Mouse (Mus musculus): ENCODE data around the gene Igdcc4.

The Igdcc4 gene

GRCm38 (mm10) chr9:65109132-65110072 lies 8.1 kb downstream of the Igdcc4 start:
- DNase-seq (ENCODE audit: extremely low spot score, low read depth, low spot score): no peak

DNA sequence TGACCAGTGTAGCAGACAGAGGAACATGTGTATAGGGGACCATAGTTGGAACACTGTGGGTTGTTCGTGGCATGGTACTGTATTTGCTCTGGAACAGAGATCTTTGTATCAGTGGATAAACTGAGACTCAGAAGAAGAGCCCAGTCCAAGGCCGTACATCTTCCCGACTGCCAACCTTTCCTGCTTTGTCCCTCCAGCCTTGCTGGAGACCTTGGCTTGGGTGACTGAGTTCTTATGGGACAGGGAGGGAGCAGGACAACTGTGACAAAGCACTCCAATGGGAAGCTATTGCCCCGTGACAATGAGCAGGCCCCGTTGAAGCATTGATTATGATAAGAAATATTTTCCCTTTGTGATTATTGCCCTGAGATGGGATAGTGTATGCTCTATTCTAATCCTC lies 10.4 kb downstream of the Igdcc4 start:
- no peak for DNase-seq (ENCODE audit: extremely low spot score, low read depth, low spot score)

DNA sequence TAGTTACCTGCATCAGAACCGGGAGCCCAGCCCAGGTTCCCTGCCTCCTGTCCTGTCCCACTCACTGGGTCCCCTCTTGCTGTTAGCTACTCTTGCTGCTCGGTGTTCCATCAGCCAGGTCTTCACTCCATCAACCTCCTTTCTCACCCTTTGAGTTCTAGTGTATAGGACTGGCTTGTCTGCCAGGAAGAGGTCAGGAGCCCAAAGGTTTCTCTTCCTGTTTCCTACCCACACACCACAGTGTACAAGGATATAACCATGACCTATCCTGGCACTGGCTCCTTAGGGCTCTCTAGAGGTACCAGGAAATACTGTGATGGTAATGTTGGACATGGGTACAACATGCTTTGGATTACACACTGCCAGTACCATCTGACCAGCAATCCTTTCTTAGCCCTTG lies 12.4 kb downstream of the Igdcc4 start:
- DNase-seq (ENCODE audit: extremely low spot score, low read depth, low spot score): no peak

GRCm38 (mm10) chr9:65115891-65116290 lies 14.6 kb downstream of the Igdcc4 start:
- no peak for DNase-seq (ENCODE audit: extremely low spot score, low read depth, low spot score)

DNA sequence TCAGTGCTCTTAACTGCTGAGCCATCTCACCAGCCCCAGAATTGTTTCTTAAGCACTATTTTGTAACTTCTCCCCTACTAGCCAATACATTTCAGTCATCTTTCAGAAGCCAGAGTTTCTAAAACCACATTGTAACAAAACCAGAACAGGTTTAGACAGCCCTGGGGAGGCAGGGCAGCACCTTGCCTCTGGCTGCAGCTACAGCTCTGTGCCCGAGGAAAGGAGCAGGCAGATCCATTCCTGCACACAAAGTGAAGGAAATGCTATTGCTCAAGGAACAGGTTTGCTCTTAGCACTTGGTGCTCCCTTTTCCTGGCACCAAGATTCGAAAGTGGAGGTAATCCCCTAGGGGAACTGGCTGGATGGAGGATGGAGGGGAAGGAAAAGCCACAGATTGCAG lies 16.2 kb downstream of the Igdcc4 start:
- DNase-seq (ENCODE audit: extremely low spot score, low read depth, low spot score): no peak

GRCm38 (mm10) chr9:65120935-65121334 lies 19.6 kb downstream of the Igdcc4 start:
- no peak for DNase-seq (ENCODE audit: extremely low spot score, low read depth, low spot score)

DNA sequence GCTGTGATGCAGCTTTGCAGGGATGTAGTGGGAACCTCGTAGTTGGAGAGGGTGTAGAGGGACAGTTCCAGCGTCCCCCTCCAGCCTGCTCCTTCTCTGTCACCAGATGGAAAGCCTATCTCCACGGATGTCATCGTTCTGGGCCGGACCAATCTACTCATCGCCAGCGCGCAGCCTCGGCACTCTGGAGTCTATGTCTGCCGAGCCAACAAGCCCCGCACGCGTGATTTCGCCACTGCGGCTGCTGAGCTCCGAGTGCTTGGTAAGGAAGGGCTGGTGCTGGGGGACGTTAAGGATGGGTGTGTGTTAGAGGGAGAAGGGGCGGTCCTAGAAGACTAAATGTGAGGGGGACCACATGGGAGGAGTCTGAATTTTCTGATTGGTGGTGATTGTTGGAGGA lies 21.3 kb downstream of the Igdcc4 start:
- no peak for DNase-seq (ENCODE audit: extremely low spot score, low read depth, low spot score)

GRCm38 (mm10) chr9:65123552-65124168 lies 22.4 kb downstream of the Igdcc4 start:
- no peak for DNase-seq (ENCODE audit: extremely low spot score, low read depth, low spot score)

DNA sequence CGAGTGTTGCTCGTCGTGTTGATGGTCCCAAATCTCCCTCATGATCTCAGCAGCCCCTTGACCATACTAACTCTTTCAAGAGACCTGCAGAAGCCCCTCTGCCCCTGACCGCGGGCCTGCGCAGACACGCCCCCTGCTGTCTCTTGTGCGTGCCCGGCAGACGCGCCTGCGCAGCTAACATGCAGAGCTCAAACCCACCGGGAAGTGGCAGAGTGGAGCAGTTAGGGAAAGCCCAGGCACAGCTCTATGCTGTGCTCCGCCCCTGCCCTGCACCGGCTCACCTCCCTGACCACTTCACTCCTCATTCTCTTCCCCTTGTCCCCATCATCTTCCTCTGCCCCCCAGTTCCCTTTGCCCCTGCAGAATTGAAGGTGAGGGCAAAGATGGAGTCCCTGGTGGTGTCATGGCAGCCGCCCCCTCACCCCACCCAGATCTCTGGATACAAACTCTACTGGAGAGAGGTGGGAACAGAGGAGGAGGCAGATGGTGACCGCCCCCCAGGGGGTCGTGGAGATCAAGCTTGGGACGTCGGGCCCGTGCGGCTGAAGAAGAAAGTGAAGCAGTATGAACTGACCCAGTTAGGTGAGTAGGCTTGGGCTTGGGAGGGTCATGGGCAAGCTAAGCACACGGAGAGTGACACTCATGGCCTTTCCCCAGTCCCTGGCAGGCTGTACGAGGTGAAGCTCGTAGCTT lies 27.0 kb downstream of the Igdcc4 start:
- DNase-seq (ENCODE audit: extremely low spot score, low read depth, low spot score): no peak

GRCm38 (mm10) chr9:65131717-65132116 lies 30.4 kb downstream of the Igdcc4 start:
- DNase-seq (ENCODE audit: extremely low spot score, low read depth, low spot score): no peak

GRCm38 (mm10) chr9:65133739-65134138 lies 32.5 kb downstream of the Igdcc4 start:
- DNase-seq (ENCODE audit: extremely low spot score, low read depth, low spot score): peak; percentile 81

DNA sequence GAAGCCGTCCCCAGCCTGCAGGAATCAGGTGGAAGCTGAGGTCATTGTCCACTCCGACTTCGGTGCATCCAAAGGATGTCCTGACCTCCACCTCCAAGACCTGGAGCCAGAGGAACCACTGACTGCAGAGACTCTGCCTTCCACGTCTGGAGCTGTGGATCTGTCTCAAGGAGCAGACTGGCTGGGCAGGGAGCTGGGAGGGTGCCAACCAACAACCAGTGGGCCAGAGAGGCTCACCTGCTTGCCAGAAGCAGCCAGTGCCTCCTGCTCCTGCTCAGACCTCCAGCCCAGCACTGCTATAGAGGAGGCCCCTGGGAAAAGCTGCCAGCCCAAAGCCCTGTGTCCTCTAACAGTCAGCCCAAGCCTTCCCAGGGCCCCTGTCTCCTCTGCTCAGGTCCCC lies 33.8 kb downstream of the Igdcc4 start:
- no peak for DNase-seq (ENCODE audit: extremely low spot score, low read depth, low spot score)

DNA sequence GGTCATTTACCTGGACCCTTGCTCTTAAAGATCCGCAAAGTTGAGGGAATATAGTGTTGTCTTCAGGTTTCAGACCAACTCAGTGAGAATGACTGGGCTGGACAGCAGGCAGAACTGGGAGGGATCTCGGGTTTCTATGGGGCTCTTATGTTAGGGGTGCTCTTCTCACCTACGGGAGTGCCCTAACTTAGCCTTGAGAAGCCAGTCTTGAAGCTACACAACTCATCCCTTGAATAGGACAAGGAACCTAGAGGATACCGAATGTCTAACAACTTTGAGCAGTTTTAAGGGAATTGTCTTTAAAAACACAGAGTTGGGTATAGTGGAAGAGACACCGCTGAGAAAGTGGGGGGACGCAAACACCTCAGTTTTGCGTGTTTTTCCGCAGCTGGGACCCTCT lies 39.2 kb downstream of the Igdcc4 start:
- DNase-seq (ENCODE audit: extremely low spot score, low read depth, low spot score): no peak

GRCm38 (mm10) chr9:65140936-65141305 lies 39.6 kb downstream of the Igdcc4 start, which contains the start of gene Igdcc3:
TSS of gene Igdcc3 (plus strand) at chr9:65141189.
- no peak for DNase-seq (ENCODE audit: extremely low spot score, low read depth, low spot score)

DNA sequence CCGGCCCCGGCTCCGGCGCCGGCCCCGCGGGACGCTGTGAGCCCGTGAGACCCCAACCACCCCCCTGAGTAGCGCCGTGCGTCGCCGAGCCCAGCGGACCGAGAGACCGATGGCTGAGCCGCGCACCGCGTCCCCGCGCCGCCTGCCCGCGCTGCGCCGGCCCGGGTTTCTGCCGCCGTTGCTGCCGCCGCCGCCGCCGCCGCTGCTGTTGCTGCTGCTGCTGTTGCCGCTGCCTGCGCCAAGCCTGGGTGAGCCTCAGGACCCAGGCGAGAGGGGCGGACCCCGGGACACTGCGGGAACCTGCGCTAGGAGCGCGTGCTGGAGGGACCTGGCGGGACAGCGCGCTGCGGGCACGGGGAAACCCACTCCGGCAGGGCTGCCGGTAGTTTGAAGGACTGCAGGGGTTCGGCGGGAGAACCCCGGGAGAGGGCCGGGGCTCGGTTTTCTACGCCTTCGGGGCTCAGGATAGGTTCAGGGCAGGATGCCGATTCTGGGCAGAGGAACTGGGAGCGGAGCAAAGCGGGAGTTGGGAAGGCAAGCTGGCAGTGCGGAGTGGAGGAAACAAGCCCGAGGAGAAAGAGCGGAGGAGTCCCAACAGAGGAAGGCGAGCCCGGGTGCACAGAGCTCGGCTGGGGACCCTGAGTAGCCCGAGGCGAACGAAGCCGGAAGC lies 40.2 kb downstream of the Igdcc4 start:
- DNase-seq (ENCODE audit: extremely low spot score, low read depth, low spot score): no peak

DNA sequence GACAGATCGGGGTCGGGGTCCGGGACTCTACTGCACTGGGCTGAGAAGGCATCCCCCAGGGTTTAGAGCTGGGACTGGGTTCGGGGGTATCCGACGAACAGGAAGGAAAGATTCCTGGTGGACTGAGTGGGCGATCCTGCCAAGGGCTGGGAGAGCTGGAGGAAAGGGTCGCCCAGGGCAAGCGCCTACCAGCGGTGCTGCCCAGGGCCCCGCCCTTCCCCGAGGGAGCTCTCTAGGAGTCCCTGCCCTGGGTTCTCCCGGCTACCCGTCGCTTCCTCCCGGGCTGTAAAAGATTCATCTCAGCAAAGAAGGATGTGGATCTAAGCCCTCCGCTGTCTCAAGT lies 40.7 kb downstream of the Igdcc4 start:
- DNase-seq (ENCODE audit: extremely low spot score, low read depth, low spot score): no peak

DNA sequence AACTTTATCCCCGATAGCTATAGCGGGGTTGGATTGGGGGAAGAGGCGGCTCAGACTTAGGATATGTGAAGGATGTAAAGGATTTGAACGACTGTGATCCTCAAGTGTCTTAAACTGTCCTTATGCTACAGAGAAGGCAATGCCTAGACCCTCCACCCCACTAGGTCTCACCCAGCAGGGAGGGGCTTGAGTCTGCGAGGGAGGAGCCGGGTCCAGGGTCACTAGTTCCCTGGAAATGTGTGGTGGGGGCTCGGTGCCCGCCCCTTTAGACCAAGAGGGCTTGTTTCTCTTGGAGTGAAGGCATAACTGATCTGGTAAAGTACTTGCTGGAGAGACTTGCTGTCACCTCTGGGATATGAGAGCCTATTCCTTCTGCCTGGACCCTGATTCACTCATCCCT lies 41.1 kb downstream of the Igdcc4 start:
- no peak for DNase-seq (ENCODE audit: extremely low spot score, low read depth, low spot score)

- DNase-seq (ENCODE audit: extremely low spot score, low read depth, low spot score): no peak
Observed at GRCm38 (mm10) chr9:65146001-65146400, 44.7 kb downstream of the Igdcc4 start.

DNA sequence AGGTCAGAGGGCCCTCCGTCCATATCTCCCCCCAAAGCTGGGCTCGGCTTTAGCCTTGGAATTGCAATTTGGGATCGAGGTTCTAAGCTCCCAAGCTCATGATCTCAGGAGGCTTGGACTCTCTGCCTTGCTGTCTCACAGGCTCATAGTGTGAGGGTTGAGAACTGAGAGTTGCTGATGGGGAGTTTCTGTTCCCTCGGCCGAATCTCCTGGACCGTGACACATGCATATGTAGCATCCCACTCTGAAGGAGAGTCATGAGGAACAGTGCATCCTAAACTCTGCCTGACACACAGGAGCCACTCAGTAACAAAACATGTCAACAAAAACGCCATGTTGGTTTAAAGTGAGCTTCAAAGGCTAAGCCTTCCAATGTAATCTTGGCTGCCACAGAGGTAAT lies 47.2 kb downstream of the Igdcc4 start:
- DNase-seq (ENCODE audit: extremely low spot score, low read depth, low spot score): no peak

GRCm38 (mm10) chr9:65152711-65153330 lies 51.5 kb downstream of the Igdcc4 start:
- DNase-seq (ENCODE audit: extremely low spot score, low read depth, low spot score): no peak

- no peak for DNase-seq (ENCODE audit: extremely low spot score, low read depth, low spot score)
Observed at GRCm38 (mm10) chr9:65153331-65153711, 52.0 kb downstream of the Igdcc4 start.
